Mouse (Mus musculus) testis, adult 2 months (tissue): Measurements from ENCODE around the gene Fads3.

Source experiments
- CTCF ChIP-seq: fragments of 200-500 bp; IDR thresholded peaks from 2 replicates; pipeline ENCODE4 v1.5.1; 2012; ENCODE audit warnings: low read depth, mild to moderate bottlenecking, inconsistent platforms, low read length, moderate library complexity; ENCODE audit not compliant: control insufficient read depth, insufficient read depth, insufficient replicate concordance
- POLR2A ChIP-seq: fragments of 200-500 bp; IDR thresholded peaks from 2 replicates; pipeline ENCODE4 v1.6.1; 2012; ENCODE audit warnings: low read depth, mild to moderate bottlenecking, inconsistent platforms, low read length, moderate library complexity; ENCODE audit not compliant: control insufficient read depth

DNA sequence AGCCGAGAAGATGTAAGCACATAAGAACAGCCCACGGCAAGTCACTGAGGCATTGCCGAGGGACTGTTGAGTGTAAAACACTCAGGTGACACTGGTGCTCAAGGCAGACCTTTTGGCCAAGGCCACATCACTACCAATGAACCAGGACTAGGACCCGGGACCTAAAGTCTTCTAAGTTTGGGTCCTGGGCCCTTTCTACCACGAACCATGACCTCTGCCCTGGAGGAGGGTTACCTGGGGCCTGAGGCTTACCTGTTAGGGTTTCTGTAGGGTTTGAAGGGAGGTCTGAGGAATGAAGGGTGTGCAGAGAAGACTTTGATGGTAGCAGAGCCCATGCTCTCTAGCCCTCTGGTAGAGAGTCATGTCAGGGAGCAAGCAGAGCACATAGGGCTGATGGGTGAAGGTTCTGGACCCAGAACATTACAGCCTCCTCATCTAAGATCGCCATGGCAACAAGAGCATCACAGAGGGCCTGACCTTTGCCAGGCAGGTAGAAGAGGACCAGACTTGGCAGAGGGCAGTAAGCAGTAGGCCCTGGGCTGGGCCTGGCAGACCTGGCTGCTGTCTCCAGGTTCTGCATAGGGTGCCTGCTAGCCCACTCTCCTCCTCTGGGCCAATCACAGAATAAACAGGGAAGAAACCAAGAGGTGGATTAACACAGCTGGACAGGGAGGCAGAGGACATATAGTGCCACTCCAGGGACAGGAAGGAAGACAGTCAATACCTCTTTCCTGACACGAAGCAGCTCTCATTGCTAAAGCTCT lies 40.0 kb upstream of the Fads3 start, which contains the start of the genes Best1 and Rab3il1:
- TF ChIP-seq POLR2A = peak; percentile 82; the same call in 1 of the 2 replicates
- no peak for TF ChIP-seq CTCF
